Mouse (Mus musculus): ENCODE data around the gene Vsig1.

DNA sequence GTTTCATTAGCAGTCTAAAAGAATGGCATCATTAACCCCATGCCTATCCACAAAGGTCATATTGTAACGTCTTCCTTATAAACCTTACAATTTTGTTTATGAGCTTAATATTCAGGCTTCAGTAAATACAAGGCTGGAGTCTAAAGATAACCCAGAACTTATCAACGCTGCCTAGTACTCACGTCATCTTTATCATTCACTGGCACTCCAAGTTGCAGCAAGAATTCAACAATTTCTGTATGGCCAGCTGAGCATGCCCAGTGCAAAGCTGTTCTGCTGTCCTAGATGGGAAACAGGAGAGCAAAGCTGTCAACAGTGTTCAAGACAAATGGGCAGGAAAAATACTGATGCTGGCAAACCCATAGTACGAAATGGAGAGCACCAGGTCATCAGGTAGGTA is 46.2 kb downstream of the Vsig1 start:
- TF ChIP-seq CTCF (IDR thresholded peaks at IDR 0.05; ENCODE audit: low read depth) (no peak), EP300 (IDR thresholded peaks at IDR 0.05; ENCODE audit: low read depth) (no peak)
